Mouse (Mus musculus) right cerebral cortex, postnatal 10 days (tissue): ENCODE measurements at regions not wholly inside any gene's neighbourhood (a gene's known extent, or its start where the extent isn't known, plus 50 kb on each side); places are given as distances from the start of the nearest gene placed in this dataset.

Source experiments
- DNase-seq, 2 experiments: peaks; one replicate each; pipeline ENCODE4 v3.0.0; 2021; ENCODE audit warnings: low spot score in 2 of 2

- DNase-seq = no peak
Measured at GRCm38 (mm10) chr2:79081769-79082168, 173.5 kb upstream of the Itga4 start.

GRCm38 (mm10) chr2:79086280-79086679 lies 168.9 kb upstream of the Itga4 start:
- DNase-seq = no peak

- no peak for DNase-seq
Measured at GRCm38 (mm10) chr2:79086857-79087578, 168.2 kb upstream of the Itga4 start.

- no peak for DNase-seq
Measured at GRCm38 (mm10) chr2:79087600-79088205, 167.5 kb upstream of the Itga4 start.

GRCm38 (mm10) chr2:79090273-79090672 lies 165.0 kb upstream of the Itga4 start:
- no peak for DNase-seq

GRCm38 (mm10) chr2:79094298-79094697 lies 160.9 kb upstream of the Itga4 start:
- no peak for DNase-seq

- no peak for DNase-seq
Measured at GRCm38 (mm10) chr2:79096532-79097251, 158.5 kb upstream of the Itga4 start.

- no peak for DNase-seq
Measured at GRCm38 (mm10) chr2:79099601-79100000, 155.6 kb upstream of the Itga4 start.

- DNase-seq = no peak
Measured at GRCm38 (mm10) chr2:79111673-79112072, 143.6 kb upstream of the Itga4 start.

- DNase-seq = no peak
Measured at GRCm38 (mm10) chr2:79112076-79112475, 143.2 kb upstream of the Itga4 start.

GRCm38 (mm10) chr2:79120610-79121345 lies 134.4 kb upstream of the Itga4 start:
- DNase-seq = no peak

- no peak for DNase-seq
Measured at GRCm38 (mm10) chr2:79122530-79122929, 132.7 kb upstream of the Itga4 start.

GRCm38 (mm10) chr2:79124272-79124976 lies 130.8 kb upstream of the Itga4 start:
- no peak for DNase-seq

- DNase-seq = no peak
Measured at GRCm38 (mm10) chr2:79126170-79126879, 128.9 kb upstream of the Itga4 start.

- DNase-seq = no peak
Measured at GRCm38 (mm10) chr2:79126996-79127741, 128.1 kb upstream of the Itga4 start.

- no peak for DNase-seq
Measured at GRCm38 (mm10) chr2:79127822-79128221, 127.4 kb upstream of the Itga4 start.

GRCm38 (mm10) chr2:79130660-79131059 lies 124.6 kb upstream of the Itga4 start:
- no peak for DNase-seq

- no peak for DNase-seq
Measured at GRCm38 (mm10) chr2:79131235-79131634, 124.0 kb upstream of the Itga4 start.

- no peak for DNase-seq
Measured at GRCm38 (mm10) chr2:79131743-79132517, 123.3 kb upstream of the Itga4 start.

GRCm38 (mm10) chr2:79132518-79132845 lies 122.7 kb upstream of the Itga4 start:
- no peak for DNase-seq
